Mouse (Mus musculus) hindbrain, embryonic 11.5 days (tissue): ENCODE results near the gene Thrsp. TPM values are rescaled to one million over a fixed set of nuclear protein-coding genes. Genes with fewer than 3 reads are reported as not detected.

Source experiments
- ATAC-seq: fragments of 200-750 bp; cut with Nextera tagmentation; 2 replicates; pipeline ENCODE4 v1.8.0; 2017; ENCODE audit warnings: mild to moderate bottlenecking, moderate TSS enrichment, moderate library complexity; ENCODE audit not compliant: low FRiP score
- DNase-seq: peaks from one replicate; pipeline ENCODE4 v3.0.0-alpha.2; 2015; ENCODE audit warnings: low spot score
- H3K27ac ChIP-seq: fragments of 300-500 bp; sonication (generic); 2 replicates; pipeline ENCODE4 v1.5.1; 2014; ENCODE audit warnings: mild to moderate bottlenecking, low read depth, low read length
- H3K27me3 ChIP-seq: fragments of 300-500 bp; sonication (generic); 2 replicates; pipeline ENCODE4 v1.6.1; 2014; ENCODE audit warnings: mild to moderate bottlenecking, low read length, moderate library complexity, mixed read lengths; ENCODE audit not compliant: control insufficient read depth, insufficient read depth
- H3K36me3 ChIP-seq: fragments of 300-500 bp; sonication (generic); 2 replicates; pipeline ENCODE4 v1.6.1; 2014; ENCODE audit warnings: mild to moderate bottlenecking, low read length, moderate library complexity, mixed read lengths; ENCODE audit not compliant: control insufficient read depth, insufficient read depth
- H3K4me1 ChIP-seq: fragments of 300-500 bp; sonication (generic); replicated peaks from 2 replicates; pipeline ENCODE4 v1.6.1; 2014; ENCODE audit warnings: low read length, mixed read lengths; ENCODE audit not compliant: control insufficient read depth, insufficient read depth
- H3K4me2 ChIP-seq: fragments of 300-500 bp; sonication (generic); replicated peaks from 2 replicates; pipeline ENCODE4 v1.6.1; 2014; ENCODE audit warnings: mild to moderate bottlenecking, low read depth, low read length
- H3K4me3 ChIP-seq: fragments of 300-500 bp; sonication (generic); 2 replicates; pipeline ENCODE4 v1.5.1; 2014; ENCODE audit warnings: low read depth, low read length
- H3K9ac ChIP-seq: fragments of 300-500 bp; sonication (generic); 2 replicates; pipeline ENCODE4 v1.6.1; 2014; ENCODE audit warnings: low read depth, low read length
- H3K9me3 ChIP-seq: fragments of 300-500 bp; sonication (generic); 2 replicates; pipeline ENCODE4 v1.6.1; 2016; ENCODE audit warnings: low read length; ENCODE audit not compliant: control insufficient read depth
- WGBS: fragments of 180-500 bp; shearing (Covaris S2); extraction: QIAGEN DNeasy Blood & Tissue Kit; methylation state at CpG from one replicate; pipeline ENCODE4 v1.1.7; 2014; 5-methylcytosine and 5-hydroxymethylcytosine counted together
- polyA plus RNA-seq: library from polyadenylated mRNA; unstranded; fragments of >200 nt; fragmentation: Nextera tagmentation; extraction: Ambion mirVana; gene quantifications from 2 replicates; pipeline ENCODE4 v1.2.1, GENCODE M21; 2014

Gene Thrsp
- polyA plus RNA-seq, 1 experiment from 2014 or later = 0.17 TPM

- no peaks in the 10 kb centered on the region for H3K9me3 ChIP-seq
- H3K27ac ChIP-seq = no peak overlapping the region
- 93% methylated on average over 9 of the region's 9 CpGs for WGBS
- H3K4me1 ChIP-seq = peaks cover 2% of the 10 kb centered on the region; the same call in 1 of the 2 replicates
- no peak overlapping the region for H3K4me3 ChIP-seq
- H3K4me2 ChIP-seq = no peak overlapping the region
- H3K9ac ChIP-seq = no peak overlapping the region
- ATAC-seq (no peak), DNase-seq (no peak)
- H3K27me3 ChIP-seq = no peaks in the 10 kb centered on the region
- peaks cover 13% of the 10 kb centered on the region; the same call in 1 of the 2 replicates for H3K36me3 ChIP-seq
Observed at GRCm38 (mm10) chr7:97375101-97375500, 42.4 kb downstream of the Thrsp start.

- H3K27me3 ChIP-seq = no peaks in the 10 kb centered on the region
- DNase-seq (no peak), ATAC-seq (no peak)
- no peaks in the 10 kb centered on the region for H3K36me3 ChIP-seq
- H3K9ac ChIP-seq = no peak overlapping the region
- no peak overlapping the region for H3K4me3 ChIP-seq
- 83% methylated on average over 1 of the region's 1 CpGs for WGBS
- no peak overlapping the region for H3K4me2 ChIP-seq
- no peaks in the 10 kb centered on the region for H3K9me3 ChIP-seq
- H3K4me1 ChIP-seq = peaks cover 1% of the 10 kb centered on the region; the same call in 1 of the 2 replicates
- H3K27ac ChIP-seq = no peak overlapping the region
Observed at GRCm38 (mm10) chr7:97365887-97366286, 51.6 kb downstream of the Thrsp start.

Other genes with a start within 250 kb of the Thrsp start
- gene Usp35, start 85.7 kb downstream of the Thrsp start, polyA plus RNA-seq = 2.7 and 2.9 TPM in 2 replicates
- 6.1 and 6.8 TPM in 2 replicates for gene Kctd21, start 85.4 kb downstream of the Thrsp start, polyA plus RNA-seq
- 31.9 and 33.3 TPM in 2 replicates for gene Alg8, start 46.1 kb downstream of the Thrsp start, polyA plus RNA-seq
- gene Ndufc2, start 17.7 kb downstream of the Thrsp start, polyA plus RNA-seq = 344 and 352 TPM in 2 replicates
- gene Kctd14, start 33.6 kb upstream of the Thrsp start, polyA plus RNA-seq = 0.46 and 0.85 TPM in 2 replicates
- 64.8 and 66.3 TPM in 2 replicates for gene Ints4, start 63.2 kb upstream of the Thrsp start, polyA plus RNA-seq
- gene Aamdc, start 161.8 kb upstream of the Thrsp start, polyA plus RNA-seq = 38.7 and 39.7 TPM in 2 replicates
- 27.2 and 29.5 TPM in 2 replicates for gene Rsf1, start 162.2 kb upstream of the Thrsp start, polyA plus RNA-seq